Mouse (Mus musculus) forebrain, embryonic 11.5 days (tissue): ENCODE measurements at regions not wholly inside any gene's neighbourhood (a gene's known extent, or its start where the extent isn't known, plus 50 kb on each side); places are given as distances from the start of the nearest gene placed in this dataset.

Experiments used
- ATAC-seq: fragments of 200-750 bp; cut with Nextera tagmentation; replicated peaks from 2 replicates; pipeline ENCODE4 v1.8.0; 2017; ENCODE audit warnings: moderate TSS enrichment; ENCODE audit not compliant: low FRiP score
- DNase-seq: peaks from one replicate; pipeline ENCODE4 v3.0.0-alpha.2; 2017; ENCODE audit warnings: low spot score
- H3K27ac ChIP-seq: fragments of 300-500 bp; sonication (generic); 2 replicates; pipeline ENCODE4 v1.5.1; 2014; ENCODE audit warnings: low read depth, low read length
- H3K27me3 ChIP-seq: fragments of 300-500 bp; sonication (generic); 2 replicates; pipeline ENCODE4 v1.6.1; 2014; ENCODE audit warnings: mild to moderate bottlenecking, low read length, mixed read lengths; ENCODE audit not compliant: control insufficient read depth, insufficient read depth
- H3K36me3 ChIP-seq: fragments of 300-500 bp; sonication (generic); 2 replicates; pipeline ENCODE4 v1.6.1; 2014; ENCODE audit warnings: mild to moderate bottlenecking, low read length, moderate library complexity, mixed read lengths; ENCODE audit not compliant: control insufficient read depth, insufficient read depth
- H3K4me1 ChIP-seq: fragments of 300-500 bp; sonication (generic); replicated peaks from 2 replicates; pipeline ENCODE4 v1.6.1; 2014; ENCODE audit warnings: low read length, mixed read lengths; ENCODE audit not compliant: control insufficient read depth, insufficient read depth
- H3K4me2 ChIP-seq: fragments of 300-500 bp; sonication (generic); 2 replicates; pipeline ENCODE4 v1.6.1; 2014; ENCODE audit warnings: low read depth, mild to moderate bottlenecking, low read length, moderate library complexity, mixed read lengths; ENCODE audit not compliant: severe bottlenecking
- H3K4me3 ChIP-seq: fragments of 300-500 bp; sonication (generic); 2 replicates; pipeline ENCODE4 v1.5.1; 2014; ENCODE audit warnings: low read depth, low read length
- H3K9ac ChIP-seq: fragments of 300-500 bp; sonication (generic); 2 replicates; pipeline ENCODE4 v1.6.1; 2014; ENCODE audit warnings: low read length
- H3K9me3 ChIP-seq: fragments of 300-500 bp; sonication (generic); 2 replicates; pipeline ENCODE4 v1.6.1; 2016; ENCODE audit warnings: low read length, mixed read lengths; ENCODE audit not compliant: control insufficient read depth
- WGBS: fragments of 180-500 bp; shearing (Covaris S2); extraction: QIAGEN DNeasy Blood & Tissue Kit; methylation state at CpG from one replicate; pipeline ENCODE4 v1.1.7; 2014; 5-methylcytosine and 5-hydroxymethylcytosine counted together

DNA sequence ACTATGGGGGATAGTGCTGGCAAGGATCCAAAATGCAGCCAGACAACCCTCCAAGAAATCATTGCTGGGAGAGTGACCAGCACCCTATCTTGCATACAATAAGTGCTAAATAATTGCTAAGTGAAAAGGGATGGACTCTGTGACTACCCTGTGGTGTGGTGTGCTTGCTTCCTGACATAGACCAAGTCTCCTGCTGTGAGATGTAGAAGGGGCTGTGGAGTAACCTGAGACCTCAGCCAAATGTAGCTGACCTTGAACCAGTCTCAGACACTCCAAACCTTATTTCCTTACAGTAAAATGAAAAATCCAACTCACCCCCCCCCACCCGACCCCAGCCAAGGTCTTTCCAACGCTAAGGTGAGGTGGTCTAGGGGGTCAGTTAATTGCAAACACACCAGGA is 221.2 kb upstream of the 4931429L15Rik start:
- no peaks in the 10 kb centered on the region for H3K4me1 ChIP-seq
- no peak overlapping the region for H3K9ac ChIP-seq
- no peaks in the 10 kb centered on the region for H3K9me3 ChIP-seq
- H3K4me2 ChIP-seq, result no peak overlapping the region
- no peak overlapping the region for H3K4me3 ChIP-seq
- no peak overlapping the region for H3K27ac ChIP-seq
- DNase-seq (no peak), ATAC-seq (no peak)
- H3K27me3 ChIP-seq, result no peaks in the 10 kb centered on the region
- WGBS, result 81% methylated on average over 2 of the region's 2 CpGs
- no peaks in the 10 kb centered on the region for H3K36me3 ChIP-seq

- no peaks in the 10 kb centered on the region for H3K36me3 ChIP-seq
- DNase-seq (no peak), ATAC-seq (no peak)
- H3K27ac ChIP-seq, result no peak overlapping the region
- H3K4me3 ChIP-seq, result no peak overlapping the region
- no peak overlapping the region for H3K4me2 ChIP-seq
- no peaks in the 10 kb centered on the region for H3K4me1 ChIP-seq
- H3K9ac ChIP-seq, result no peak overlapping the region
- WGBS, result 75% methylated on average over 4 of the region's 4 CpGs
- H3K27me3 ChIP-seq, result no peaks in the 10 kb centered on the region
- no peaks in the 10 kb centered on the region for H3K9me3 ChIP-seq
Observed at GRCm38 (mm10) chr9:46538616-46539015, 218.8 kb upstream of the 4931429L15Rik start.

GRCm38 (mm10) chr9:46516401-46517130 is 196.8 kb upstream of the 4931429L15Rik start:
- WGBS, result 90% methylated on average over 20 of the region's 20 CpGs
- no peak for DNase-seq
- ATAC-seq, result no peak
- Histone ChIP-seq H3K4me1 (no peaks in the 10 kb centered on the region), H3K27ac (no peak overlapping the region), H3K9me3 (no peaks in the 10 kb centered on the region), H3K27me3 (no peaks in the 10 kb centered on the region), H3K9ac (no peak overlapping the region), H3K4me3 (no peak overlapping the region), H3K36me3 (no peaks in the 10 kb centered on the region), H3K4me2 (no peak overlapping the region)

- H3K36me3 ChIP-seq, result no peaks in the 10 kb centered on the region
- ATAC-seq (no peak), DNase-seq (no peak)
- H3K27me3 ChIP-seq, result no peaks in the 10 kb centered on the region
- H3K4me1 ChIP-seq, result no peaks in the 10 kb centered on the region
- no peak overlapping the region for H3K4me3 ChIP-seq
- no peak overlapping the region for H3K27ac ChIP-seq
- H3K9ac ChIP-seq, result no peak overlapping the region
- 79% methylated on average over 6 of the region's 6 CpGs for WGBS
- H3K9me3 ChIP-seq, result no peaks in the 10 kb centered on the region
- H3K4me2 ChIP-seq, result no peak overlapping the region
Observed at GRCm38 (mm10) chr9:46512276-46513051, 192.7 kb upstream of the 4931429L15Rik start.

GRCm38 (mm10) chr9:46511307-46511706 is 191.5 kb upstream of the 4931429L15Rik start:
- Histone ChIP-seq H3K4me2 (no peak overlapping the region), H3K4me1 (no peaks in the 10 kb centered on the region), H3K27me3 (no peaks in the 10 kb centered on the region), H3K27ac (no peak overlapping the region), H3K9ac (no peak overlapping the region), H3K36me3 (no peaks in the 10 kb centered on the region), H3K4me3 (no peak overlapping the region), H3K9me3 (no peaks in the 10 kb centered on the region)
- 43% methylated on average over 6 of the region's 6 CpGs for WGBS
- DNase-seq (no peak), ATAC-seq (no peak)

DNA sequence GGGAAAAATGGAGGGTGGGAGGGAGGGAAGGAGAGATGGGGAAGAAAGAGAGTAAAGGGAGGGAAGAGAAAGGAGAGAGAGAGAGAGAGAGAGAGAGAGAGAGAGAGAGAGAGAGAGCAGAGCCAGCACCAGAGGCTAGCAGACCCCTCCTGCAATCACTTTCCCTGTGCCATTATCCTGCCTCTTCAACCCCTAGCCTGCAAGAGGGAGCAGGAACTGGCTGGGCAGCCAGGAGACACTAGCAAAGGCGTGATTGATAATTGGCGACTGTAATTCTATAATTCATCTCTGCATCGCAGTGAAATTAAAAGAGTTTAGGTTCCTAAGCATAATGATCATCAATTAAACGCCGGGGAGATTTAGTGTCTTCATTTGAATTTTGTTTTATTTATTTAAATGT is 190.1 kb upstream of the 4931429L15Rik start:
- Histone ChIP-seq H3K4me1 (no peaks in the 10 kb centered on the region), H3K9me3 (no peaks in the 10 kb centered on the region), H3K9ac (no peak overlapping the region), H3K4me2 (no peak overlapping the region), H3K27ac (no peak overlapping the region), H3K4me3 (no peak overlapping the region), H3K27me3 (no peaks in the 10 kb centered on the region), H3K36me3 (no peaks in the 10 kb centered on the region)
- ATAC-seq, result no peak
- no peak for DNase-seq
- WGBS, result 70% methylated on average over 5 of the region's 5 CpGs

GRCm38 (mm10) chr9:46509458-46509857 is 189.7 kb upstream of the 4931429L15Rik start:
- H3K4me2 ChIP-seq, result no peak overlapping the region
- ATAC-seq, result no peak

GRCm38 (mm10) chr9:46507036-46507435 is 187.2 kb upstream of the 4931429L15Rik start:
- ATAC-seq, result no peak

More at GRCm38 (mm10) chr9:46509458-46509857, 189.7 kb upstream of the 4931429L15Rik start:
- no peak for DNase-seq
- H3K4me1 ChIP-seq, result no peaks in the 10 kb centered on the region
- H3K9me3 ChIP-seq, result no peaks in the 10 kb centered on the region
- no peak overlapping the region for H3K4me3 ChIP-seq
- no peaks in the 10 kb centered on the region for H3K27me3 ChIP-seq
- whole genome bisulfite sequencing, result 19% methylated on average over 5 of the region's 5 CpGs
- H3K36me3 ChIP-seq, result no peaks in the 10 kb centered on the region
- H3K9ac ChIP-seq, result no peak overlapping the region
- no peak overlapping the region for H3K27ac ChIP-seq

More at GRCm38 (mm10) chr9:46507036-46507435, 187.2 kb upstream of the 4931429L15Rik start:
- Histone ChIP-seq H3K9ac (no peak overlapping the region), H3K4me2 (no peak overlapping the region), H3K36me3 (no peaks in the 10 kb centered on the region), H3K9me3 (no peaks in the 10 kb centered on the region), H3K4me3 (no peak overlapping the region), H3K4me1 (peaks cover 3% of the 10 kb centered on the region; the same call in 1 of the 2 replicates), H3K27me3 (no peaks in the 10 kb centered on the region), H3K27ac (no peak overlapping the region)
- DNase-seq, result no peak
- 93% methylated on average over 4 of the region's 4 CpGs for WGBS
